Mouse (Mus musculus): ENCODE data around the gene Gm8909.
"Not testable (repeated sequence)": the region's sequence is repeated elsewhere in the genome, so short reads cannot be mapped to it uniquely, and the experiment has no call there.

DNA sequence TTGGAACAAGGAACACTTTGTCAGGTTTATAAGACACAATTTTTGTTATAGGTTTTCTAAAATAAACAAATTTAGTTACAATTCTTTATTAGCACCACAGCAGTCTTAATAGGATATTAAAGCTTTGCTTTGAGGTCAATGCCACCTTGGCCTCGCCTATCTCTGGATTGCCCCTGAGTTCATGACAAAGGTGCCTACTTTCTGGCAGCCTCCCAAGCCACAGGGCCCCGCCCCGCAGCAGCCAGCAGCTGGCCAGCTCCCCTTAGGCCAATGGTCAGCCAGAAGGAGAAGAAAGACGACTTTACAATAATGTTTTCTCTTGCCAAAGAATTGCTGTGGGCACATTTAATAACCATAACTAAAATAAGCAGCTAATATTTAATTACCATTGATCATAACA lies 17.1 kb downstream of the Gm8909 start:
- TF ChIP-seq CTCF (IDR thresholded peaks at IDR 0.05; ENCODE audit: low read depth, low read length); POLR2A (IDR thresholded peaks at IDR 0.05; ENCODE audit: borderline replicate concordance, low read depth, low read length): not testable (repeated sequence)

Data from bone marrow macrophage, adult 2 months (primary cell).